Comparison of ENCODE assay signal across 8 mouse cellular contexts in genomic region chr2:165993173-165993900, GRCm38 (mm10). TPM values are rescaled to one million over a fixed set of nuclear protein-coding genes. Genes with fewer than 3 reads are reported as not detected.
DNase-seq lines count a peak whose midpoint lies in the region; ATAC-seq and TF ChIP-seq lines count a peak whose summit lies in the region.

No protein-coding gene starts in this region.

- peak overlapping the region; percentile 87 for H3K4me2 ChIP-seq in heart, embryonic 14.5 days (ENCODE audit: low read length)
- H3K4me2 ChIP-seq in liver, embryonic 14.5 days (ENCODE audit: low read depth) = peak overlapping the region; percentile 81
- peak overlapping the region; percentile 84 for H3K4me2 ChIP-seq in neural tube, embryonic 15.5 days

- DNase-seq in gastrocnemius, postnatal 10 days = peak; percentile 27
- no peak for DNase-seq in gastrocnemius, postnatal 4 days (ENCODE audit: low spot score in 2 of 2)
- peak; percentile 69 for DNase-seq in 416B (ENCODE audit: low read depth)
- DNase-seq in brain, adult 2 months (ENCODE audit: low read depth, low spot score) = peak; percentile 27
- DNase-seq in liver, embryonic 14.5 days (ENCODE audit: low read depth in 3 of 3, low spot score in 3 of 3) = no peak
- DNase-seq in left cerebral cortex, adult 8-10 months (ENCODE audit: low spot score in 2 of 2) = no peak

- H3K4me1 ChIP-seq in heart, embryonic 14.5 days (ENCODE audit: control insufficient read depth in 2 of 2, insufficient read depth in 2 of 2, low read length in 2 of 2) = peaks cover 5 to 12% of the 10 kb centered on the region in 2 experiments; a peak in 3 of 4 replicates
- H3K4me1 ChIP-seq in liver, embryonic 14.5 days (replicated peaks; ENCODE audit: control insufficient read depth in 2 of 2, insufficient read depth in 2 of 2, low read length in 1 of 2) = peaks cover 0 to 6% of the 10 kb centered on the region in 2 experiments; a peak in 1 of 4 replicates
- H3K4me1 ChIP-seq in neural tube, embryonic 15.5 days = peaks cover 26% of the 10 kb centered on the region

- no peaks in the 10 kb centered on the region for H3K9me3 ChIP-seq in heart, embryonic 14.5 days (ENCODE audit: control insufficient read depth, low read length)
- no peaks in the 10 kb centered on the region; the same call in 1 of the 2 replicates for H3K9me3 ChIP-seq in liver, embryonic 14.5 days (ENCODE audit: control insufficient read depth, low read length)
- H3K9me3 ChIP-seq in neural tube, embryonic 15.5 days (replicated peaks) = no peaks in the 10 kb centered on the region

- no peak for TF ChIP-seq CTCF in liver, embryonic 14.5 days (IDR thresholded peaks at IDR 0.05; ENCODE audit: low read depth)

- H3K9ac ChIP-seq in heart, embryonic 14.5 days (ENCODE audit: low read length) = peak overlapping the region; percentile 97
- peak overlapping the region; percentile 77 for H3K9ac ChIP-seq in liver, embryonic 14.5 days (replicated peaks)
- H3K9ac ChIP-seq in neural tube, embryonic 15.5 days (replicated peaks) = peak overlapping the region; percentile 98

- 0 out of 2 replicates have a peak, but pooled peaks cover 7% of the 10 kb centered on the region for H3K36me3 ChIP-seq in heart, embryonic 14.5 days (ENCODE audit: control insufficient read depth, insufficient read depth, low read length)
- H3K36me3 ChIP-seq in liver, embryonic 14.5 days (replicated peaks; ENCODE audit: control insufficient read depth, insufficient read depth, low read depth) = no peaks in the 10 kb centered on the region
- no peaks in the 10 kb centered on the region for H3K36me3 ChIP-seq in neural tube, embryonic 15.5 days

- TF ChIP-seq EP300 in liver, embryonic 14.5 days (IDR thresholded peaks at IDR 0.05; ENCODE audit: low read depth) = no peak

- 4% methylated on average over 34 of the region's 35 CpGs for WGBS in heart, embryonic 14.5 days
- 2% methylated on average over 35 of the region's 35 CpGs for WGBS in liver, embryonic 14.5 days (ENCODE audit: insufficient replicate concordance)
- WGBS in neural tube, embryonic 15.5 days = 4% methylated on average over 35 of the region's 35 CpGs

- H3K27me3 ChIP-seq in heart, embryonic 14.5 days (ENCODE audit: control insufficient read depth, insufficient read depth, low read length) = no peaks in the 10 kb centered on the region
- peaks cover 18% of the 10 kb centered on the region for H3K27me3 ChIP-seq in liver, embryonic 14.5 days (ENCODE audit: control insufficient read depth, insufficient read depth, low read length)
- no peaks in the 10 kb centered on the region for H3K27me3 ChIP-seq in neural tube, embryonic 15.5 days (replicated peaks)

- H3K27ac ChIP-seq in heart, embryonic 14.5 days (replicated peaks in 1 of 2; ENCODE audit: control insufficient read depth in 1 of 2, insufficient read depth in 1 of 2, low read depth in 2 of 2, low read length in 2 of 2) = peak overlapping the region in 1 of 2 experiments; percentile 81; a peak in 2 of 4 replicates
- H3K27ac ChIP-seq in liver, embryonic 14.5 days = no peak overlapping the region
- H3K27ac ChIP-seq in neural tube, embryonic 15.5 days (replicated peaks) = peak overlapping the region; percentile 91

- peak overlapping the region; percentile 73 to 89 for H3K4me3 ChIP-seq in heart, embryonic 14.5 days (ENCODE audit: control insufficient read depth in 1 of 2, insufficient read depth in 1 of 2, low read depth in 1 of 2, low read length in 2 of 2)
- peak overlapping the region; percentile 81 to 90 for H3K4me3 ChIP-seq in liver, embryonic 14.5 days (ENCODE audit: insufficient read depth in 1 of 2, low read depth in 2 of 2, low read length in 2 of 2)
- H3K4me3 ChIP-seq in neural tube, embryonic 15.5 days (replicated peaks) = peak overlapping the region; percentile 93

- ATAC-seq in heart, embryonic 14.5 days (ENCODE audit: insufficient number of reproducible peaks, insufficient read depth, low FRiP score, low read depth) = no peak; the same call in none of the 2 replicates
- ATAC-seq in liver, embryonic 14.5 days (ENCODE audit: insufficient read depth) = no peak; the same call in 1 of the 2 replicates
- no peak; the same call in 1 of the 2 replicates for ATAC-seq in neural tube, embryonic 15.5 days (ENCODE audit: low FRiP score)

RNA-seq across cellular contexts. Expression of gene Ncoa3, which starts 0.9 kb away (rescaled TPM):
- total RNA-seq in gastrocnemius, postnatal 10 days (2021) = 10 to 100 TPM; 12.2 to 17.2 TPM
- 10 to 100 TPM; 17.2 to 21.9 TPM for total RNA-seq in gastrocnemius, postnatal 4 days (2021)
- polyA plus RNA-seq in heart, embryonic 14.5 days (2014; fragmentation: Nextera tagmentation; extraction: Ambion mirVana) = 12.5 and 13.1 TPM in 2 replicates
- 4.3 and 4.4 TPM in 2 replicates for polyA plus RNA-seq in liver, embryonic 14.5 days (2012; rRNA removed)
- 3.3 and 3.7 TPM in 2 replicates for polyA plus RNA-seq in liver, embryonic 14.5 days (2014; fragmentation: Nextera tagmentation; extraction: Ambion mirVana)
- 13.3 and 14.6 TPM in 2 replicates for polyA plus RNA-seq in neural tube, embryonic 15.5 days (2015; fragmentation: Nextera tagmentation; extraction: Ambion mirVana)
- 10 to 100 TPM; 33.3 to 35.9 (median 34.5) TPM for total RNA-seq in left cerebral cortex, adult 8-10 months (2022)

Comparison
In these comparisons a context has a peak if more than half of its experiments do, and no peak if none do; other contexts are left out.
1. DNase-seq: peak in gastrocnemius, postnatal 10 days (single experiment), 416B (single experiment) and brain, adult 2 months (single experiment); none in gastrocnemius, postnatal 4 days (0 of 2), liver, embryonic 14.5 days (0 of 3) and left cerebral cortex, adult 8-10 months (0 of 2).
2. Peak in every context shown above with its lines, with median percentiles within 50 percentile points of each other: H3K4me2 ChIP-seq, H3K4me3 ChIP-seq and H3K9ac ChIP-seq.